Mouse (Mus musculus): ENCODE measurements at regions not wholly inside any gene's neighbourhood (a gene's known extent, or its start where the extent isn't known, plus 50 kb on each side); places are given as distances from the start of the nearest gene placed in this dataset.

- ATAC-seq (replicated peaks in 1 of 2; ENCODE audit: insufficient read depth in 1 of 2, low FRiP score in 2 of 2, low TSS enrichment in 1 of 2, low read depth in 1 of 2, poor library complexity in 2 of 2, severe bottlenecking in 2 of 2) = no peak
Observed at GRCm38 (mm10) chr15:56077838-56078567, 1399.4 kb downstream of the Slc22a22 start.

- ATAC-seq (replicated peaks in 1 of 2; ENCODE audit: insufficient read depth in 1 of 2, low FRiP score in 2 of 2, low TSS enrichment in 1 of 2, low read depth in 1 of 2, poor library complexity in 2 of 2, severe bottlenecking in 2 of 2) = no peak
Observed at GRCm38 (mm10) chr15:56077081-56077480, 1400.3 kb downstream of the Slc22a22 start.

- no peak for ATAC-seq (replicated peaks in 1 of 2; ENCODE audit: insufficient read depth in 1 of 2, low FRiP score in 2 of 2, low TSS enrichment in 1 of 2, low read depth in 1 of 2, poor library complexity in 2 of 2, severe bottlenecking in 2 of 2)
Observed at GRCm38 (mm10) chr15:56076680-56077079, 1400.7 kb downstream of the Slc22a22 start.

GRCm38 (mm10) chr15:56069511-56069910, 1407.9 kb downstream of the Slc22a22 start:
- no peak for ATAC-seq (replicated peaks in 1 of 2; ENCODE audit: insufficient read depth in 1 of 2, low FRiP score in 2 of 2, low TSS enrichment in 1 of 2, low read depth in 1 of 2, poor library complexity in 2 of 2, severe bottlenecking in 2 of 2)

- no peak for ATAC-seq (replicated peaks in 1 of 2; ENCODE audit: insufficient read depth in 1 of 2, low FRiP score in 2 of 2, low TSS enrichment in 1 of 2, low read depth in 1 of 2, poor library complexity in 2 of 2, severe bottlenecking in 2 of 2)
Observed at GRCm38 (mm10) chr15:56067214-56067613, 1410.2 kb downstream of the Slc22a22 start.

- no peak for ATAC-seq (replicated peaks in 1 of 2; ENCODE audit: insufficient read depth in 1 of 2, low FRiP score in 2 of 2, low TSS enrichment in 1 of 2, low read depth in 1 of 2, poor library complexity in 2 of 2, severe bottlenecking in 2 of 2)
Observed at GRCm38 (mm10) chr15:56066540-56066939, 1410.9 kb downstream of the Slc22a22 start.

GRCm38 (mm10) chr15:56065872-56066534, 1411.4 kb downstream of the Slc22a22 start:
- peak; percentile 78 to 81; a peak in 3 of 4 replicates for ATAC-seq (replicated peaks in 1 of 2; ENCODE audit: insufficient read depth in 1 of 2, low FRiP score in 2 of 2, low TSS enrichment in 1 of 2, low read depth in 1 of 2, poor library complexity in 2 of 2, severe bottlenecking in 2 of 2)

GRCm38 (mm10) chr15:56062576-56062975, 1414.8 kb downstream of the Slc22a22 start:
- no peak for ATAC-seq (replicated peaks in 1 of 2; ENCODE audit: insufficient read depth in 1 of 2, low FRiP score in 2 of 2, low TSS enrichment in 1 of 2, low read depth in 1 of 2, poor library complexity in 2 of 2, severe bottlenecking in 2 of 2)

- ATAC-seq (replicated peaks in 1 of 2; ENCODE audit: insufficient read depth in 1 of 2, low FRiP score in 2 of 2, low TSS enrichment in 1 of 2, low read depth in 1 of 2, poor library complexity in 2 of 2, severe bottlenecking in 2 of 2) = no peak
Observed at GRCm38 (mm10) chr15:56061326-56061725, 1416.1 kb downstream of the Slc22a22 start.

- ATAC-seq (replicated peaks in 1 of 2; ENCODE audit: insufficient read depth in 1 of 2, low FRiP score in 2 of 2, low TSS enrichment in 1 of 2, low read depth in 1 of 2, poor library complexity in 2 of 2, severe bottlenecking in 2 of 2) = no peak
Observed at GRCm38 (mm10) chr15:56050716-56051115, 1426.7 kb downstream of the Slc22a22 start.

- no peak for ATAC-seq (replicated peaks in 1 of 2; ENCODE audit: insufficient read depth in 1 of 2, low FRiP score in 2 of 2, low TSS enrichment in 1 of 2, low read depth in 1 of 2, poor library complexity in 2 of 2, severe bottlenecking in 2 of 2)
Observed at GRCm38 (mm10) chr15:56047832-56048231, 1429.6 kb downstream of the Slc22a22 start.

GRCm38 (mm10) chr15:56046679-56047532, 1430.5 kb downstream of the Slc22a22 start:
- peak; percentile 96 to 97 for ATAC-seq (replicated peaks in 1 of 2; ENCODE audit: insufficient read depth in 1 of 2, low FRiP score in 2 of 2, low TSS enrichment in 1 of 2, low read depth in 1 of 2, poor library complexity in 2 of 2, severe bottlenecking in 2 of 2)

- no peak for ATAC-seq (replicated peaks in 1 of 2; ENCODE audit: insufficient read depth in 1 of 2, low FRiP score in 2 of 2, low TSS enrichment in 1 of 2, low read depth in 1 of 2, poor library complexity in 2 of 2, severe bottlenecking in 2 of 2)
Observed at GRCm38 (mm10) chr15:56045510-56046245, 1431.7 kb downstream of the Slc22a22 start.

GRCm38 (mm10) chr15:56043282-56043681, 1434.1 kb downstream of the Slc22a22 start:
- no peak for ATAC-seq (replicated peaks in 1 of 2; ENCODE audit: insufficient read depth in 1 of 2, low FRiP score in 2 of 2, low TSS enrichment in 1 of 2, low read depth in 1 of 2, poor library complexity in 2 of 2, severe bottlenecking in 2 of 2)

- no peak for ATAC-seq (replicated peaks in 1 of 2; ENCODE audit: insufficient read depth in 1 of 2, low FRiP score in 2 of 2, low TSS enrichment in 1 of 2, low read depth in 1 of 2, poor library complexity in 2 of 2, severe bottlenecking in 2 of 2)
Observed at GRCm38 (mm10) chr15:56042449-56042848, 1435.0 kb downstream of the Slc22a22 start.

- no peak for ATAC-seq (replicated peaks in 1 of 2; ENCODE audit: insufficient read depth in 1 of 2, low FRiP score in 2 of 2, low TSS enrichment in 1 of 2, low read depth in 1 of 2, poor library complexity in 2 of 2, severe bottlenecking in 2 of 2)
Observed at GRCm38 (mm10) chr15:56030007-56030406, 1447.4 kb downstream of the Slc22a22 start.

- no peak for ATAC-seq (replicated peaks in 1 of 2; ENCODE audit: insufficient read depth in 1 of 2, low FRiP score in 2 of 2, low TSS enrichment in 1 of 2, low read depth in 1 of 2, poor library complexity in 2 of 2, severe bottlenecking in 2 of 2)
Observed at GRCm38 (mm10) chr15:56027197-56027818, 1450.1 kb downstream of the Slc22a22 start.
